Mouse (Mus musculus): ENCODE measurements around the gene Rell1. TPM values are rescaled to one million over a fixed set of nuclear protein-coding genes. Genes with fewer than 3 reads are reported as not detected.
"Not testable (repeated sequence)": the region's sequence is repeated elsewhere in the genome, so short reads cannot be mapped to it uniquely, and the experiment has no call there.

Rell1 gene
- polyA plus RNA-seq, 1 experiment from 2014 or later, result 18.0 TPM

DNA sequence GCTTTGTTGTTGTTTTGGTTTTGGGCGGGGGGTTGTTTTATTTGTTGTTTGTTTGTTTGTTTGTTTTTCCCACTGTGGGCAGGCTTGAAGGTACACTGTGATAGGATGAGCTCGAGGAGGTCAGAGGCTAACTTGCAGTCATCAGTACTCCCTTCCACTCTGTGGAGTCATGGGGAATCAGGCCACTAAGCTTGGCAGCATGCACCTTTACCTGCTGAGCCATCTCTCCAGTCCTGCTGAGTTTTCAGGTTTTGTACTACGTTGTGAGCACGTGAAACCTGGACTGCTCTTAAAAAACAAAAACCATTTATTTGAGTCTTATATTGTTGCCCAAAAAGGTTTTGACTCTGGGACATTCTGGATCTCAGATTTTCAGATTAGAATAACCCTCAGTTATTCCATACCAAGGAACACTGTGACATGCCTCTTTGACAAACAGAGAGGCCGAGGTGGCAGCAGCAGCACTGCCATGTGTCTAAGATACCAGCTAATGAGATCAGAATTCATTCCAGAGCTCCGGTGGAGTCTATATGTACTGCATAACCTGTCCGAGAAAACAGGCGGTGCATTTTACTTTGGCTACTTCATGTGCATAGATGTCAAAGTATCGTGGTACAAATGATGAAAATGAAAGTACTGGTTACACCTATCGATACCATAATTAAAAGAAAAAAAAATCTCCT is 52.1 kb downstream of the Rell1 start:
- Histone ChIP-seq H3K27ac (no peak overlapping the region), H3K4me3 (no peak overlapping the region), H3K9me3 (no peaks in the 10 kb centered on the region), H3K9ac (no peak overlapping the region), H3K4me2 (replicated peaks) (no peak overlapping the region), H3K36me3 (no peaks in the 10 kb centered on the region), H3K27me3 (no peaks in the 10 kb centered on the region), H3K4me1 (0 out of 2 replicates have a peak, but pooled peaks cover 4% of the 10 kb centered on the region)
- WGBS, result 87% methylated on average over 10 of the region's 10 CpGs
- ATAC-seq (ENCODE audit: low FRiP score, low read depth), result no peak

GRCm38 (mm10) chr5:63914896-63915295 is 53.8 kb downstream of the Rell1 start:
- no peak for ATAC-seq (ENCODE audit: low FRiP score, low read depth)
- no peak overlapping the region for H3K4me2 ChIP-seq (replicated peaks)
- H3K9me3 ChIP-seq, result no peaks in the 10 kb centered on the region
- no peaks in the 10 kb centered on the region for H3K27me3 ChIP-seq
- H3K4me3 ChIP-seq, result no peak overlapping the region
- 0 out of 2 replicates have a peak, but pooled peaks cover 4% of the 10 kb centered on the region for H3K4me1 ChIP-seq
- H3K27ac ChIP-seq, result no peak overlapping the region
- 75% methylated on average over 1 of the region's 1 CpGs for WGBS
- 0 out of 2 replicates have a peak, but pooled peaks cover 5% of the 10 kb centered on the region for H3K36me3 ChIP-seq
- H3K9ac ChIP-seq, result no peak overlapping the region

- Histone ChIP-seq H3K9me3 (no peaks in the 10 kb centered on the region), H3K9ac (no peak overlapping the region), H3K4me3 (no peak overlapping the region), H3K36me3 (0 out of 2 replicates have a peak, but pooled peaks cover 5% of the 10 kb centered on the region), H3K27me3 (no peaks in the 10 kb centered on the region), H3K4me1 (no peaks in the 10 kb centered on the region), H3K27ac (no peak overlapping the region), H3K4me2 (replicated peaks) (no peak overlapping the region)
- no peak for ATAC-seq (ENCODE audit: low FRiP score, low read depth)
- WGBS, result 86% methylated on average over 10 of the region's 10 CpGs
Measured at GRCm38 (mm10) chr5:63910171-63910960, 58.3 kb downstream of the Rell1 start.

- H3K27me3 ChIP-seq, result no peaks in the 10 kb centered on the region
- H3K9ac ChIP-seq, result no peak overlapping the region
- H3K36me3 ChIP-seq, result 0 out of 2 replicates have a peak, but pooled peaks cover 5% of the 10 kb centered on the region
- H3K27ac ChIP-seq, result no peak overlapping the region
- H3K4me2 ChIP-seq (replicated peaks), result no peak overlapping the region
- H3K4me3 ChIP-seq, result no peak overlapping the region
- WGBS, result 63% methylated on average over 4 of the region's 4 CpGs
- ATAC-seq (ENCODE audit: low FRiP score, low read depth), result no peak
- no peaks in the 10 kb centered on the region for H3K9me3 ChIP-seq
- no peaks in the 10 kb centered on the region for H3K4me1 ChIP-seq
Measured at GRCm38 (mm10) chr5:63907513-63907912, 61.2 kb downstream of the Rell1 start.

GRCm38 (mm10) chr5:63906149-63907093 is 62.3 kb downstream of the Rell1 start:
- ATAC-seq (ENCODE audit: low FRiP score, low read depth), result peak; percentile 41; the same call in 1 of the 2 replicates
- Histone ChIP-seq H3K27ac (no peak overlapping the region), H3K9ac (no peak overlapping the region), H3K4me1 (no peaks in the 10 kb centered on the region), H3K9me3 (no peaks in the 10 kb centered on the region), H3K4me3 (no peak overlapping the region), H3K27me3 (no peaks in the 10 kb centered on the region), H3K4me2 (replicated peaks) (peak overlapping the region; percentile 31; the same call in 1 of the 2 replicates), H3K36me3 (0 out of 2 replicates have a peak, but pooled peaks cover 5% of the 10 kb centered on the region)
- WGBS, result 41% methylated on average over 13 of the region's 13 CpGs

DNA sequence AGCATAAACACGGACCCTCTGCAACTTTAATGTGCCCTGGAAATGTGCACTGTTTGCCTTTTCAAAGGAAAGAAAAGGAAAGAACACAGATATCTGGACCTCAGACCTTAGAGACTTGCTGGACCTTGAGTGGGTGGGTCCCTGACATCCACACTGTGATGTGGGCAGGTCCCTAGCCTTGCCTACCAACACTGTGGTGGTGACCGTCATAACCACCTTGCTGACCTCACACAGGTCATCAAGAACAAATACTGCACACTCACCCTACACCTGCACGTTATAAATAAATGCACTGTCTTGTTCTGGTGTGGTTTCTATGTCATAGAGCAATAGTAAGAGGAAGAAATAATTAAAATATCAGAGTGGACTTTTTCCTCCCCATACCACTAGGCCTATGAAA is 65.4 kb downstream of the Rell1 start:
- Histone ChIP-seq H3K9me3 (no peaks in the 10 kb centered on the region), H3K4me2 (replicated peaks) (no peak overlapping the region), H3K9ac (no peak overlapping the region), H3K4me3 (no peak overlapping the region), H3K27ac (no peak overlapping the region), H3K4me1 (no peaks in the 10 kb centered on the region), H3K27me3 (no peaks in the 10 kb centered on the region), H3K36me3 (no peaks in the 10 kb centered on the region)
- WGBS, result 71% methylated on average over 3 of the region's 3 CpGs
- no peak for ATAC-seq (ENCODE audit: low FRiP score, low read depth)

DNA sequence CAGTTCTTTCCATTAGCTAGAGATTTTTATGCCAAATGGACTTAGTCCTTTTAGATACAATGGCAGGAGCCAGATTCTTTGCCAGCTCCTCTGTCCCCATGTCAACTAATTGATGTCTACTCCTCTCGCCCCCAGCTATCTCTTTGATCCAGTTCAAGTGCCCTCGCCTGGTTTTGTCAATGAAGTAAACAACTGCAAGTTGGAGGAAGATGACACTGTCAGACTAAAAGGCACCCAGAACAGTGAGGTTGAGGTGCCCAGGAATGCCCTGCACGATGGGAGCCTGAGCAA is 70.9 kb downstream of the Rell1 start:
- no peak overlapping the region for H3K27ac ChIP-seq
- H3K4me2 ChIP-seq (replicated peaks), result no peak overlapping the region
- H3K9me3 ChIP-seq, result no peaks in the 10 kb centered on the region
- WGBS, result 66% methylated on average over 3 of the region's 3 CpGs
- H3K4me1 ChIP-seq, result no peaks in the 10 kb centered on the region
- no peak for ATAC-seq (ENCODE audit: low FRiP score, low read depth)
- H3K36me3 ChIP-seq, result no peaks in the 10 kb centered on the region
- no peak overlapping the region for H3K4me3 ChIP-seq
- H3K27me3 ChIP-seq, result no peaks in the 10 kb centered on the region
- no peak overlapping the region for H3K9ac ChIP-seq

GRCm38 (mm10) chr5:63897001-63897819 is 71.5 kb downstream of the Rell1 start:
- H3K4me2 ChIP-seq (replicated peaks); ATAC-seq (ENCODE audit: low FRiP score, low read depth); H3K9ac ChIP-seq; H3K27ac ChIP-seq; H3K9me3 ChIP-seq; H3K4me3 ChIP-seq; H3K27me3 ChIP-seq; H3K4me1 ChIP-seq; H3K36me3 ChIP-seq: not testable (repeated sequence)
- 82% methylated on average over 5 of the region's 5 CpGs for WGBS

- no peak overlapping the region for H3K27ac ChIP-seq
- H3K4me1 ChIP-seq, result no peaks in the 10 kb centered on the region
- no peaks in the 10 kb centered on the region for H3K36me3 ChIP-seq
- H3K4me3 ChIP-seq, result no peak overlapping the region
- no peak overlapping the region for H3K9ac ChIP-seq
- ATAC-seq (ENCODE audit: low FRiP score, low read depth), result no peak
- WGBS, result 75% methylated on average over 6 of the region's 6 CpGs
- no peaks in the 10 kb centered on the region for H3K27me3 ChIP-seq
- no peak overlapping the region for H3K4me2 ChIP-seq (replicated peaks)
- no peaks in the 10 kb centered on the region for H3K9me3 ChIP-seq
Measured at GRCm38 (mm10) chr5:63891912-63892311, 76.8 kb downstream of the Rell1 start.

- Histone ChIP-seq H3K4me3 (no peak overlapping the region), H3K27me3 (no peaks in the 10 kb centered on the region), H3K9ac (no peak overlapping the region), H3K36me3 (no peaks in the 10 kb centered on the region), H3K4me1 (0 out of 2 replicates have a peak, but pooled peaks cover 4% of the 10 kb centered on the region), H3K9me3 (no peaks in the 10 kb centered on the region), H3K27ac (no peak overlapping the region), H3K4me2 (replicated peaks) (no peak overlapping the region)
- 68% methylated on average over 4 of the region's 4 CpGs for WGBS
- ATAC-seq (ENCODE audit: low FRiP score, low read depth), result no peak
Measured at GRCm38 (mm10) chr5:63891241-63891640, 77.5 kb downstream of the Rell1 start.

GRCm38 (mm10) chr5:63887111-63887510 is 81.6 kb downstream of the Rell1 start:
- Histone ChIP-seq H3K27me3 (no peaks in the 10 kb centered on the region), H3K9me3 (no peaks in the 10 kb centered on the region), H3K9ac (no peak overlapping the region), H3K4me3 (no peak overlapping the region), H3K27ac (no peak overlapping the region), H3K4me1 (0 out of 2 replicates have a peak, but pooled peaks cover 5% of the 10 kb centered on the region), H3K4me2 (replicated peaks) (no peak overlapping the region), H3K36me3 (no peaks in the 10 kb centered on the region)
- ATAC-seq (ENCODE audit: low FRiP score, low read depth), result no peak
- WGBS, result 97% methylated on average over 4 of the region's 4 CpGs
